Mouse (Mus musculus) forebrain, embryonic 16.5 days (tissue): ENCODE measurements at regions not wholly inside any gene's neighbourhood (a gene's known extent, or its start where the extent isn't known, plus 50 kb on each side); places are given as distances from the start of the nearest gene placed in this dataset.

Experiments used
- ATAC-seq: fragments of 200-750 bp; cut with Nextera tagmentation; 2 replicates; pipeline ENCODE4 v1.8.0; 2017; ENCODE audit warnings: mild to moderate bottlenecking, moderate library complexity
- H3K27ac ChIP-seq: fragments of 300-500 bp; sonication (generic); 2 replicates; pipeline ENCODE4 v1.5.1; 2014; ENCODE audit warnings: low read length, control low read depth
- H3K27me3 ChIP-seq: fragments of 300-500 bp; sonication (generic); replicated peaks from 2 replicates; pipeline ENCODE4 v1.6.1; 2014; ENCODE audit warnings: low read length; ENCODE audit not compliant: control insufficient read depth, insufficient read depth
- H3K36me3 ChIP-seq: fragments of 300-500 bp; sonication (generic); 2 replicates; pipeline ENCODE4 v1.6.1; 2014; ENCODE audit not compliant: control insufficient read depth, insufficient read depth
- H3K4me1 ChIP-seq: fragments of 300-500 bp; sonication (generic); replicated peaks from 2 replicates; pipeline ENCODE4 v1.6.1; 2014; ENCODE audit warnings: low read length; ENCODE audit not compliant: control insufficient read depth, insufficient read depth
- H3K4me2 ChIP-seq: fragments of 300-500 bp; sonication (generic); 2 replicates; pipeline ENCODE4 v1.6.1; 2014; ENCODE audit warnings: mild to moderate bottlenecking, low read length, control low read depth
- H3K4me3 ChIP-seq: fragments of 300-500 bp; sonication (generic); replicated peaks from 2 replicates; pipeline ENCODE4 v1.5.1; 2014; ENCODE audit warnings: mild to moderate bottlenecking, low read length, control low read depth
- H3K9ac ChIP-seq: fragments of 300-500 bp; sonication (generic); replicated peaks from 2 replicates; pipeline ENCODE4 v1.6.1; 2014; ENCODE audit warnings: low read depth, low read length, control low read depth
- H3K9me3 ChIP-seq: fragments of 300-500 bp; sonication (generic); 2 replicates; pipeline ENCODE4 v1.6.1; 2016; ENCODE audit warnings: low read length; ENCODE audit not compliant: control insufficient read depth
- WGBS: fragments of 180-500 bp; shearing (Covaris S2); extraction: QIAGEN DNeasy Blood & Tissue Kit; methylation state at CpG from one replicate; pipeline ENCODE4 v1.1.7; 2014; 5-methylcytosine and 5-hydroxymethylcytosine counted together

DNA sequence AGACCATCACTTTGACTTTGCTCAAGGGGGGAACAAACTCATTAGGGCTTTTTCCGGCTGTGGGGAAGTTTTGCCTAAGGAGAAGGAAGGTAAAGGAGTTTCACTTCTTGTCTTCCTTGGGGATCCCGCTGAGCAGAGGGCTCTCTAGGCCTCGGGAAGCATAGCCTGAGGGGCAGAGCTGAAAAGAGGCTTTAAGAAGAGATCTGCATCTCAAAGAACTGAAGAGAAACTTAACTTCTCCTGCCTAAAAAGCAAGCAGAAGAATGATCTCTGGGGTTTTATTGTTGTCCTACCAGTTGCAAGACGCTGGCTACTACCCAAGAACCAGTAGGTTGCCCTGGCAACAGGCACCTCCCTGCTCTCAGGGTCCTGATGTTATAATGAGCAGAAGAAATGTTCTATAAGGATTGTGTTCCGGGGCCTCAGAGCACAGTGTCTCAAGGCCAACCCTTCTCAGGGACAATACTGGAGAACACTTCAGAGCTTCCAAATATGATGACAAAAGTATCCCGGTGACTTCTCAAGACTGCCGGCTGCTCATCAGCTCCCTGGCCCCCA is 547.8 kb downstream of the Tmem132b start:
- Histone ChIP-seq H3K27me3 (no peaks in the 10 kb centered on the region), H3K9ac (no peak overlapping the region), H3K4me3 (no peak overlapping the region), H3K4me2 (no peak overlapping the region), H3K27ac (0 out of 2 replicates have a peak overlapping the region, but pooled peaks have one; percentile 7), H3K36me3 (no peaks in the 10 kb centered on the region), H3K4me1 (peaks cover 5% of the 10 kb centered on the region), H3K9me3 (no peaks in the 10 kb centered on the region; the same call in 1 of the 2 replicates)
- 6% methylated on average over 7 of the region's 7 CpGs for WGBS
- ATAC-seq: no peak

DNA sequence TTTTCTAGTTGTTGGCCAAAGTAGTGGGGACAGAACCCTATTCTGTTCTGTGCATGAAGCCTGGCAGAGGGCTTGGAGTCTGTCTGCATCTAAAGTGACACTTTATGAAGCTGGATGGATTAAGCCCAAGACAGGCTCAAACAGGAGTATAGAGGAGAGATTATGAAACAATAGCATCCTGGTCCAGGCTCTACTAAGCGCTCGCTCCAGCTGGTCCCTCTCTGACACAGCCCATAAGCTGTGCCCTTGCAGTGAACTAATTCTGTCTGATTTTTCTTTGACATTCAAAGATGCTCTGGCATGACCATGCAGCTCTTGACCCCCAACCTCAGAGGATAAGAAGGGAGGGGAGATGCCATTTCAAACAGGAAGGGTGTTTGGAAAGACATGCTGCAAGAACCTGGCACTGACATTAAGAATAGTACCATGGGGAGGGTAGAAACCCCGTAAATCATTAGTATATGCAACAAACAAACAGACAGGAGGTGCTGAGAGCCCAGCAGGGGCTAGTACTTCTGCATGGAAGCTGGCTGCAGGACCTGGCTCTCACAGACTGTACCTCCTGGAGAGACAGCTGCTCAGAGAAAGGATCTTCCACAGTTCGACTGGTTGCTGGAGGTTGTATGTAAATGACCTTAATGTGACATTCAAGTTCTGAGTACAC is 556.8 kb downstream of the Tmem132b start:
- Histone ChIP-seq H3K36me3 (no peaks in the 10 kb centered on the region), H3K9ac (no peak overlapping the region), H3K27me3 (no peaks in the 10 kb centered on the region), H3K27ac (no peak overlapping the region), H3K4me1 (no peaks in the 10 kb centered on the region), H3K9me3 (no peaks in the 10 kb centered on the region), H3K4me2 (no peak overlapping the region), H3K4me3 (no peak overlapping the region)
- no peak for ATAC-seq
- 30% methylated on average over 4 of the region's 4 CpGs for WGBS

DNA sequence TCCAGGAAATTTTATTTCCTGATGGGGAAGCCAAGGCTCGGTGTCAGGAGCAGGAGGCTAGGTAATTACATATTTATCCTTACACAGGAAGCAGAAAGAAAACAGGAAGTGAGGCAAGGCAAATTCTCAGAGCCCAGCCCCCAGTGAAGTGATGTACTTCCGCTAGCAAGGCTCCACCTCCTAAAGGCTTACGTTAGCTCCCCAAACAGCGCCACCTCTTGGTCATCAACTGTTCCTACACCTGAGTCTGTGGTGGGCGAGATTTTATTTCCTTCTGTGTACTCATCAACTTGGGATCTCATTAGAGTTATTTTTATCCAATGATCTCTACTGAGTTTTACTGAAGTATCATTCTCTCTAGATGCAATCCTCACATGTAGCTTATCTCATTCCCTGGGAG is 561.6 kb downstream of the Tmem132b start:
- H3K27ac ChIP-seq: no peak overlapping the region
- H3K9me3 ChIP-seq: no peaks in the 10 kb centered on the region
- H3K4me1 ChIP-seq: no peaks in the 10 kb centered on the region
- H3K36me3 ChIP-seq: no peaks in the 10 kb centered on the region
- no peak overlapping the region for H3K4me2 ChIP-seq
- no peak overlapping the region for H3K9ac ChIP-seq
- no peaks in the 10 kb centered on the region for H3K27me3 ChIP-seq
- no peak overlapping the region for H3K4me3 ChIP-seq
- no peak for ATAC-seq
- WGBS: 85% methylated on average over 5 of the region's 5 CpGs

DNA sequence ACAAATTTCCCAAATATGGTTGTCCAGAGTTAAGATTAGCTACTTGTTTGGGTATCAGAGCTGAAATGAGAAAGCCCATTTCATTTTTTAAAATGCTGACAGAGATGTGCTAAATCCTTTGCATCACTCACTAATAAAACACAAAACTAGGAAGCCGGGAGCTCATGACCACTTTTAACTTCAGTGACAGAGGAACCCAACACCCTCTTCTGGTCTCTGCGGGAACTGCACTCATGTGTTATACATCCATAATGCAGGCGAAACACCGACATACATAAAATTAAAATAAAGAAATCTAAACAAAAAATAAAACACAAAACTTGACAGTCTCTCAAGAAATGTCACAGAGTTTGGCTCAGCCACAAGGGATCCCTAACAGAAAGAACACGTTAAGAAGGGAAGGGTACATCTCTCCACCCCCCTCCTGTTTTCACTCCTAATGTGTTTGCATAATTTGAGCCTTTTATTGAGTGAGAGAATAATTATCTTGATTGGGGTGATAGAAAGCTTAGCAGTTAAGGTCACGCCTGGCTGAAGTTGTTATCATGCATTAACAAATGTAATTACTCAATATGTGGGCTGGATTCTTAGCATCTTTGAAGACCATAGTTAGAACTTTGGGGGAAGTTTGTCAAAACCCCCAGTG is 565.2 kb downstream of the Tmem132b start:
- no peaks in the 10 kb centered on the region for H3K4me1 ChIP-seq
- no peak overlapping the region for H3K27ac ChIP-seq
- peak; percentile 74 for ATAC-seq
- no peak overlapping the region for H3K4me3 ChIP-seq
- H3K9ac ChIP-seq: no peak overlapping the region
- H3K9me3 ChIP-seq: no peaks in the 10 kb centered on the region
- WGBS: 57% methylated on average over 6 of the region's 6 CpGs
- no peaks in the 10 kb centered on the region for H3K36me3 ChIP-seq
- no peak overlapping the region for H3K4me2 ChIP-seq
- no peaks in the 10 kb centered on the region for H3K27me3 ChIP-seq

DNA sequence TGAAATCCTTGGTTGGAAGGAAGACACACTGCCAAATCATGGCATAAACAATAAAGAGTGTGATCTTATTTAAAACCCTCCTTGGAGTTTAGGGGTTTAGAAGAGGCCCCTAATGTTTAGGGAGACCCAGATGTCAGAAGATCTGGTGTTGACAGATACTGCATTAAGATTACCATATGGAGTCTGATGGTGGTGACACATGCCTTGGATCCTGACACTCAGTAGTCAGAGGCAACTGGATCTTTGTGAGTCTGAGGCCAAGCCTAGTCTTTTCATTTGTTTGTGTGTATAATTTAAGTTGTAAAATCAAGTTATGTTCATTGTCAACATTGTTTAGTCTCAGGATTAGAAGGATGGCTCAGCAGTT is 565.7 kb downstream of the Tmem132b start:
- peak; percentile 50; the same call in 1 of the 2 replicates for ATAC-seq
- no peak overlapping the region for H3K4me3 ChIP-seq
- no peaks in the 10 kb centered on the region for H3K27me3 ChIP-seq
- H3K4me1 ChIP-seq: no peaks in the 10 kb centered on the region
- no peak overlapping the region for H3K9ac ChIP-seq
- H3K36me3 ChIP-seq: no peaks in the 10 kb centered on the region
- H3K27ac ChIP-seq: no peak overlapping the region
- no peaks in the 10 kb centered on the region for H3K9me3 ChIP-seq
- H3K4me2 ChIP-seq: no peak overlapping the region

DNA sequence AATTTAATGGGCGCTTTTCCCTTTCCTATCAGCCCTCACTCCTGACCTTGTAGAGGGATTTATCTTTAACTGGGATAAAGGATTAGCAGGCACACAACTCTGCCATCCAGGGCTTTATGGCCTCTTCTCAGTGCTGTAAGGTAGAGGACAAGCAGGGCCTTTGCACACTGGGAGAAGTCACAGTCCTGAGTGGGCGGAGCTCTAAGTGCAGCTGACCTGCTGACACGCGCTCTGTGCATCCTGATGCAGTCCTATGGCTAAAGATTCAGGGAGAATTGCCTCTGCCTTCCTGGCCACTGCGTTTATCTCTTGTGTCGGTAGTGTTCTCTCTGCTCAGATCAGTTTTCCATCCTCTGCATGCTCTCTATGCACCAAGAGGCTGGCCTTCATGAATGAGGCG is 566.9 kb downstream of the Tmem132b start:
- no peak overlapping the region for H3K4me2 ChIP-seq
- WGBS: 86% methylated on average over 7 of the region's 7 CpGs
- H3K27me3 ChIP-seq: no peaks in the 10 kb centered on the region
- ATAC-seq: no peak
- H3K36me3 ChIP-seq: no peaks in the 10 kb centered on the region
- no peak overlapping the region for H3K27ac ChIP-seq
- no peaks in the 10 kb centered on the region for H3K4me1 ChIP-seq
- H3K9ac ChIP-seq: no peak overlapping the region
- no peaks in the 10 kb centered on the region for H3K9me3 ChIP-seq
- no peak overlapping the region for H3K4me3 ChIP-seq

DNA sequence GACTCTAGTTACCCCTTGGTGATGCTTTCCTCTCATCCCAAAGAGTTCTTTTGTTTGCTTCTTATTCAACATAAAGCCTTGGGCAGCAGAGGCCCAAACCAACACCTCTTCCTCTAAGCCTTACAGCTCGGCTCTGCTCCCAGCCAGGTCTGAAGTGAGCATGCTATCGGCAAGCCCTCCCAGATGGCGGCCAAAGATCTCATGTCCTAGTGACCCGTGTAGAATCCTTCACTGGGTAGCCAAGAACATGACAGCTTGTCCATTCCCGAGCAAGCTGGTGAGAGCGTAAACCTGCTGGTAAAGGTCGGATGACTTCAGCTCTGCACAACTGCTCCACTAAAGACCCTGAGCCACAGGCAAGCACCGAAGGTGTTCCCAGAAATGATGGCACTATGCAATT is 568.4 kb downstream of the Tmem132b start:
- WGBS: 90% methylated on average over 8 of the region's 8 CpGs
- H3K9me3 ChIP-seq: no peaks in the 10 kb centered on the region
- no peak for ATAC-seq

DNA sequence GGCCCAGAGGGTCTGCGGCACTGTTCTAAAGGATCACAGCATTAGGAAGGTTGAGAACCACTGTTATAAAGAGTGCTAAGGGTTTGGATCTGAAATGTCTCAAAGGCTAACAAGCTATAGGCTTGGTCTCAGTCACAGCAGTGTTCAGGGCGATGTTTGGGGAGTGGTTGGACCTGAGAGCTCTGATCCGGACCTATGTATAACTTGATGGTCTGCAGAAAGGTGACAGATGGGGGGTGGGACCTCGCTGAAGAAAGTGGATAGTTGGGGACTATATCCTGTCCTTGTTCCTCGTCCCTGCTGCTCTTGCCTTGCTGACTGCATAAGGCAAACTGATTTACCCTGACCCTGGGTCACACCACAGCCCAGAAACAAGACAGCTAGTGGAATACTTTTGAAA is 572.9 kb downstream of the Tmem132b start:
- H3K36me3 ChIP-seq: no peaks in the 10 kb centered on the region
- no peak overlapping the region for H3K27ac ChIP-seq
- ATAC-seq: no peak
- H3K4me3 ChIP-seq: no peak overlapping the region
- H3K27me3 ChIP-seq: no peaks in the 10 kb centered on the region
- H3K4me2 ChIP-seq: no peak overlapping the region
- WGBS: 86% methylated on average over 5 of the region's 5 CpGs
- H3K9me3 ChIP-seq: no peaks in the 10 kb centered on the region
- no peaks in the 10 kb centered on the region for H3K4me1 ChIP-seq
- H3K9ac ChIP-seq: no peak overlapping the region

More for the DNA sequence above, 568.4 kb downstream of the Tmem132b start:
- H3K9ac ChIP-seq: no peak overlapping the region
- no peaks in the 10 kb centered on the region for H3K4me1 ChIP-seq
- H3K4me2 ChIP-seq: no peak overlapping the region
- no peaks in the 10 kb centered on the region for H3K36me3 ChIP-seq
- H3K4me3 ChIP-seq: no peak overlapping the region
- H3K27ac ChIP-seq: no peak overlapping the region
- H3K27me3 ChIP-seq: no peaks in the 10 kb centered on the region

DNA sequence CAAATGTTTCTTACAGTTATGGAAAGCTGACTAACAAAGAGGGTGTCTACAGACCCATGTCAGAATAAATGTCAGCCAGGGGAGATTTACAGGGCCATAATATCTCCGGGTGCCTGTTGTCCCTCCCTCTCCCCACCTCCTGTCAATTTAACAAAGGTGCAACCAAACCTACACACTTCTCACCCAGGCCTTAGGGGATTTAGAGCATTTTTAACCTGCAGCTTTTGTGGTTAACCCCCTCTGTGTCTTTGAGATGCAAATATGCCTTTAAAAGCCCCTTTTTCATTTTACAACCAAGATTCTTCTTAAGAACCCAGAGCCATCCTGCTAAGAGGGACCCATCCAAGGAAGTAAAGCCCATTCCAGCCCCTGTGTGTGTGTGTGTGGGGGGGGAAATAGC is 573.3 kb downstream of the Tmem132b start:
- 29% methylated on average over 1 of the region's 1 CpGs for WGBS

More for the DNA sequence above, 573.3 kb downstream of the Tmem132b start:
- Histone ChIP-seq H3K4me1 (no peaks in the 10 kb centered on the region), H3K9ac (no peak overlapping the region), H3K27me3 (no peaks in the 10 kb centered on the region), H3K4me2 (no peak overlapping the region), H3K4me3 (no peak overlapping the region), H3K27ac (no peak overlapping the region), H3K9me3 (no peaks in the 10 kb centered on the region), H3K36me3 (no peaks in the 10 kb centered on the region)
- no peak for ATAC-seq
